Mouse (Mus musculus): ENCODE measurements at regions not wholly inside any gene's neighbourhood (a gene's known extent, or its start where the extent isn't known, plus 50 kb on each side); places are given as distances from the start of the nearest gene placed in this dataset.

- CTCF ChIA-PET: no interaction called here
These were observed 235.1 kb upstream of the Mpped2 start for GRCm38 (mm10) chr2:106458003-106458402.

GRCm38 (mm10) chr2:106461021-106461420, 232.0 kb upstream of the Mpped2 start:
- CTCF ChIA-PET: no interaction called here

- CTCF ChIA-PET: no interaction called here
These were observed 231.6 kb upstream of the Mpped2 start for GRCm38 (mm10) chr2:106461490-106461889.

GRCm38 (mm10) chr2:106461973-106462637, 231.0 kb upstream of the Mpped2 start:
- CTCF ChIA-PET: no interaction called here

GRCm38 (mm10) chr2:106465055-106465454, 228.0 kb upstream of the Mpped2 start:
- CTCF ChIA-PET: no interaction called here

- CTCF ChIA-PET: no interaction called here
These were observed 227.2 kb upstream of the Mpped2 start for GRCm38 (mm10) chr2:106465831-106466230.

GRCm38 (mm10) chr2:106469196-106469595, 223.9 kb upstream of the Mpped2 start:
- CTCF ChIA-PET: no interaction called here

GRCm38 (mm10) chr2:106473458-106473857, 219.6 kb upstream of the Mpped2 start:
- CTCF ChIA-PET: no interaction called here

GRCm38 (mm10) chr2:106477991-106478390, 215.1 kb upstream of the Mpped2 start:
- CTCF ChIA-PET: no interaction called here

- CTCF ChIA-PET: no interaction called here
These were observed 205.6 kb upstream of the Mpped2 start for GRCm38 (mm10) chr2:106487335-106488082.

- CTCF ChIA-PET: no interaction called here
These were observed 194.3 kb upstream of the Mpped2 start for GRCm38 (mm10) chr2:106498735-106499134.

- CTCF ChIA-PET: no interaction called here
These were observed 193.7 kb upstream of the Mpped2 start for GRCm38 (mm10) chr2:106499227-106499928.

GRCm38 (mm10) chr2:106504933-106505420, 188.1 kb upstream of the Mpped2 start:
- CTCF ChIA-PET: no interaction called here

- CTCF ChIA-PET: no interaction called here
These were observed 181.2 kb upstream of the Mpped2 start for GRCm38 (mm10) chr2:106511889-106512288.

- CTCF ChIA-PET: no interaction called here
These were observed 180.6 kb upstream of the Mpped2 start for GRCm38 (mm10) chr2:106512338-106513024.

- CTCF ChIA-PET: no interaction called here
These were observed 180.1 kb upstream of the Mpped2 start for GRCm38 (mm10) chr2:106513025-106513386.

GRCm38 (mm10) chr2:106517224-106517623, 175.8 kb upstream of the Mpped2 start:
- CTCF ChIA-PET: no interaction called here

- CTCF ChIA-PET: no interaction called here
These were observed 170.1 kb upstream of the Mpped2 start for GRCm38 (mm10) chr2:106522961-106523360.

- CTCF ChIA-PET: no interaction called here
These were observed 166.1 kb upstream of the Mpped2 start for GRCm38 (mm10) chr2:106527008-106527407.

- CTCF ChIA-PET: no interaction called here
These were observed 163.8 kb upstream of the Mpped2 start for GRCm38 (mm10) chr2:106529247-106529646.

- CTCF ChIA-PET: no interaction called here
These were observed 163.3 kb upstream of the Mpped2 start for GRCm38 (mm10) chr2:106529746-106530145.

- CTCF ChIA-PET: no interaction called here
These were observed 154.7 kb upstream of the Mpped2 start for GRCm38 (mm10) chr2:106538329-106538728.

All from spleen, embryonic (tissue).